Mouse (Mus musculus) C2C12 (cell line): Measurements from ENCODE around the gene S100a3. TPM values are rescaled to one million over a fixed set of nuclear protein-coding genes. Genes with fewer than 3 reads are reported as not detected.

Experiments used
- H3K27me3 ChIP-seq: one replicate; pipeline ENCODE4 v1.6.1; 2011; ENCODE audit not compliant: control insufficient read depth, insufficient read depth, insufficient read length
- H3K36me3 ChIP-seq: one replicate; pipeline ENCODE4 v1.6.1; 2011; ENCODE audit not compliant: control insufficient read depth, insufficient read depth
- H3K4me3 ChIP-seq: one replicate; pipeline ENCODE4 v1.5.1; 2011; ENCODE audit warnings: mild to moderate bottlenecking, control low read depth; ENCODE audit not compliant: poor library complexity, insufficient read depth, severe bottlenecking
- H3K79me2 ChIP-seq: one replicate; pipeline ENCODE4 v1.6.1; 2011; ENCODE audit not compliant: control insufficient read depth, insufficient read depth
- H3K79me3 ChIP-seq: one replicate; pipeline ENCODE4 v1.6.1; 2011; ENCODE audit warnings: low read depth, control low read depth
- H3ac ChIP-seq: one replicate; pipeline ENCODE3; 2011; ENCODE audit warnings: low read depth; ENCODE audit not compliant: control insufficient read depth, insufficient read length
- CEBPB ChIP-seq: IDR thresholded peaks from one replicate; pipeline ENCODE4 v1.6.1; 2011; ENCODE audit warnings: low read depth, mild to moderate bottlenecking, control low read depth, moderate library complexity
- CTCF ChIP-seq: IDR thresholded peaks from one replicate; pipeline ENCODE4 v1.5.1; 2011; ENCODE audit not compliant: control insufficient read depth, insufficient read depth, insufficient read length
- FOSL1 ChIP-seq: IDR thresholded peaks from one replicate; pipeline ENCODE4 v1.8.0; 2011; ENCODE audit warnings: mild to moderate bottlenecking, low read length; ENCODE audit not compliant: poor library complexity, insufficient read depth, severe bottlenecking
- MAX ChIP-seq: IDR thresholded peaks from one replicate; pipeline ENCODE4 v1.6.1; 2011; ENCODE audit warnings: mild to moderate bottlenecking, control low read depth
- MYOD1 ChIP-seq: IDR thresholded peaks from one replicate; pipeline ENCODE4 v1.6.1; 2011; ENCODE audit warnings: low read depth; ENCODE audit not compliant: control insufficient read depth, insufficient read length
- MYOG ChIP-seq: IDR thresholded peaks from one replicate; pipeline ENCODE4 v1.6.1; 2011; ENCODE audit not compliant: control insufficient read depth, insufficient read length; ENCODE audit errors: extremely low read depth
- USF1 ChIP-seq: IDR thresholded peaks from one replicate; pipeline ENCODE4 v1.6.1; 2011; ENCODE audit warnings: low read depth, mild to moderate bottlenecking, control low read depth, moderate library complexity
- polyA plus RNA-seq: library from polyadenylated mRNA; unstranded; fragments of >200 nt; fragmentation: generic; extraction: Trizol; gene quantifications from one replicate; pipeline ENCODE4 v1.2.1, GENCODE M21; 2012; ENCODE audit warnings: missing spikeins

The S100a3 gene
- polyA plus RNA-seq, 1 experiment: 22.0 TPM

GRCm38 (mm10) chr3:90612061-90612460 is 51.7 kb downstream of the S100a3 start:
- H3K27me3 ChIP-seq: no peaks in the 10 kb centered on the region
- TF ChIP-seq MYOD1: no peak
- no peak for TF ChIP-seq MYOG
- no peak for TF ChIP-seq FOSL1
- no peak for TF ChIP-seq USF1
- TF ChIP-seq CEBPB: no peak
- H3ac ChIP-seq: no peak overlapping the region
- H3K79me2 ChIP-seq: peaks cover 41% of the 10 kb centered on the region
- H3K79me3 ChIP-seq: peaks cover 29% of the 10 kb centered on the region
- no peak overlapping the region for H3K4me3 ChIP-seq
- H3K36me3 ChIP-seq: peaks cover 31% of the 10 kb centered on the region

GRCm38 (mm10) chr3:90612728-90613291 is 52.4 kb downstream of the S100a3 start, which contains the start of gene S100a6:
Gene S100a6 (plus strand): TSS chr3:90612882.
- Histone ChIP-seq H3K4me3 (peak within 1 kb of the TSS; percentile 87), H3K79me3 (peaks cover 29% of the 10 kb centered on the region), H3K36me3 (peaks cover 36% of the 10 kb centered on the region), H3K27me3 (no peaks in the 10 kb centered on the region), H3K79me2 (peaks cover 41% of the 10 kb centered on the region), H3ac (peak within 1 kb of the TSS; percentile 95)
- TF ChIP-seq MAX (peak; percentile 44), CEBPB (no peak), FOSL1 (no peak), CTCF (peak; percentile 78), MYOD1 (no peak), USF1 (peak; percentile 82), MYOG (no peak)

DNA sequence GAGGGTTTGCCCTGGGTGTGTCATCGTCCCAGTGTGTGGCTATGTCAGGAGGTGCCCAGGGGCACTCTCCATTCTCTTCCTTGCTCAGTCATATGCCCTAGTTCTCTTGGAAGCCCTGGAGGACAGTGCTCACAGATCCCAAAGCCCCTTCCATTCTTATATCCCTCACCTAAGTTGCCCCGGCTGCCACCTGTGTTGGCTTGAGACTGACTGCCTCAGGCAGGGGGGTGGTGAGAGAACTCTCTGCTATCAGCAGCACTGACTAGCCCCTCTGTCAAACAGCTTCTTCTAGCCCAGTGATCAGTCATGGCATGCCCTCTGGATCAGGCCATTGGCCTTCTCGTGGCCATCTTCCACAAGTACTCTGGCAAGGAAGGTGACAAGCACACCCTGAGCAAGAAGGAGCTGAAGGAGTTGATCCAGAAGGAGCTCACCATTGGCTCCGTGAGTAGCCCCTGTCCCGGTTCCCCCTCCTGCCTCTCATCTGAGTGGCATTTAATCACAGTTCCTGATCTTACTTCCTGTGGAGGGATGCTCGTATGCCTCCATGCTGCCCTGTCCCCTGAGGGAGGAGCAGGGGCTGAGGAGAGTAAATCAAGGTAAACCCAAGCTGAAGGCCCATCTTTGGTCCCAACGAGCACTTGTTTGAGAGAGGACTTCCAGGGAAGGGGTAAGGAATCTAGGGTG is 53.2 kb downstream of the S100a3 start:
- Histone ChIP-seq H3K27me3 (no peaks in the 10 kb centered on the region), H3K36me3 (peaks cover 39% of the 10 kb centered on the region), H3K4me3 (peak overlapping the region; percentile 87), H3K79me2 (peaks cover 41% of the 10 kb centered on the region), H3K79me3 (peaks cover 29% of the 10 kb centered on the region), H3ac (peak overlapping the region; percentile 95)
- TF ChIP-seq CEBPB (no peak), CTCF (no peak), USF1 (no peak), MYOG (no peak), MYOD1 (no peak), FOSL1 (no peak)

DNA sequence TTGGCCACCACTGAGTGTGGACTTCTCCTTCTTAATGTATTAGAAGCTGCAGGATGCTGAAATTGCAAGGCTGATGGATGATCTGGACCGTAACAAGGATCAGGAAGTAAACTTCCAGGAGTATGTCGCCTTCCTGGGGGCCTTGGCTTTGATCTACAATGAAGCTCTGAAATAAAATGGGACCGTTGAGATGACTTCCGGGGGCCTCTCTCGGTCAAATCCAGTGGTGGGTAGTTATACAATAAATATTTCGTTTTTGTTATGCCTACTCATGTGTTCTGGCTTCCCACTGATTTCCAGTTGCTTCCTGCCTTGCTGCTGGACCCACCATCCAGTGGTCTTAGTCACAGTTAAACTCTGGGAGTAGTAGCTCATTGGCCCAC is 53.8 kb downstream of the S100a3 start:
- H3K27me3 ChIP-seq: no peaks in the 10 kb centered on the region
- H3K36me3 ChIP-seq: peaks cover 39% of the 10 kb centered on the region
- peaks cover 41% of the 10 kb centered on the region for H3K79me2 ChIP-seq
- TF ChIP-seq FOSL1: no peak
- no peak for TF ChIP-seq MYOD1
- no peak for TF ChIP-seq USF1
- TF ChIP-seq MYOG: no peak
- no peak for TF ChIP-seq MAX
- no peak for TF ChIP-seq CEBPB
- peak overlapping the region; percentile 95 for H3ac ChIP-seq
- peaks cover 29% of the 10 kb centered on the region for H3K79me3 ChIP-seq
- peak overlapping the region; percentile 87 for H3K4me3 ChIP-seq

DNA sequence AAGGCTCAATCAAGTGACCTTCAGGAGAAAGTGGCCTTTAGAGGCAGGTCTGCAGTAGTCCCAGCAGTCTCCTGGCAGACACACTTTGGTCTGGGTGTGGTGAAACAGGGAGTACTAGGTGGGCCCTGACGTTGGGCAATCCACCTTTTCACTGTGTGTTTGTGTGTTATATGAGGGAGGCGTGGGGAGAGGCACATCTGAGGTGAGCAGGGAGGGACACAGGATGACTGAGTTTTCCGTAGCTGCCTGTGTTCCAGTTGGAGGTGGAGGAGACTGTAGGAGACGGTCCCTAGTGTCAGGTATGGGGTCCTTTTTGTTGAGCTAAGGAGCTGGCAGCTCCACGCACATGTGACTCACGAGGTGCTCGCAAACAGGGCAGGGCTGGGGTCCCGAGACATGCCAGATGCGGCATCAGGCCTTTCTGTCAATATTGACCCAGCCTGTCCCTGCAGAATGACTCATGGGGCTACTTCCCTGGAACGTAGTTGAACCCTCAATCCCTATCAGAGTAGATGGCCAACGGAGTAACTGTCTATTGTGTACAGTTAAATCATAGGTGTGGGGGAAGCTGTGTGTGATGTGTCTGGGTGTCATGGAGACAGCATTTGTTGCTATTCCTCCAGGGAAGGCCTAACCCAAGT is 54.4 kb downstream of the S100a3 start:
- H3K79me2 ChIP-seq: peaks cover 41% of the 10 kb centered on the region

More for the DNA sequence above, 54.4 kb downstream of the S100a3 start:
- Histone ChIP-seq H3K4me3 (peak overlapping the region; percentile 87), H3K27me3 (no peaks in the 10 kb centered on the region), H3K36me3 (peaks cover 43% of the 10 kb centered on the region), H3K79me3 (peaks cover 29% of the 10 kb centered on the region), H3ac (peak overlapping the region; percentile 95)
- TF ChIP-seq MYOG (no peak), CEBPB (peak; percentile 23), MAX (peak; percentile 33), USF1 (peak; percentile 38)
